Mouse (Mus musculus) ES-E14 (cell line): ENCODE data around the gene Rnf141.

Experiments used
- CHD2 ChIP-seq: IDR thresholded peaks from 2 replicates; pipeline ENCODE4 v1.6.1; 2014; ENCODE audit warnings: mild to moderate bottlenecking, low read depth, low read length, inconsistent platforms
- HCFC1 ChIP-seq: IDR thresholded peaks from 2 replicates; pipeline ENCODE4 v1.6.1; 2012; ENCODE audit warnings: low read length, inconsistent platforms, borderline replicate concordance; ENCODE audit not compliant: insufficient read depth
- MAFK ChIP-seq: IDR thresholded peaks from 2 replicates; pipeline ENCODE4 v1.6.1; 2014; ENCODE audit warnings: mild to moderate bottlenecking, low read depth, low read length, inconsistent platforms; ENCODE audit not compliant: insufficient read depth
- ZC3H11A ChIP-seq: IDR thresholded peaks from 2 replicates; pipeline ENCODE4 v1.6.1; 2012; ENCODE audit warnings: low read depth, mild to moderate bottlenecking, inconsistent platforms, low read length, borderline replicate concordance
- ZNF384 ChIP-seq: IDR thresholded peaks from 2 replicates; pipeline ENCODE4 v1.6.1; 2012; ENCODE audit warnings: low read depth, low read length, inconsistent platforms

DNA sequence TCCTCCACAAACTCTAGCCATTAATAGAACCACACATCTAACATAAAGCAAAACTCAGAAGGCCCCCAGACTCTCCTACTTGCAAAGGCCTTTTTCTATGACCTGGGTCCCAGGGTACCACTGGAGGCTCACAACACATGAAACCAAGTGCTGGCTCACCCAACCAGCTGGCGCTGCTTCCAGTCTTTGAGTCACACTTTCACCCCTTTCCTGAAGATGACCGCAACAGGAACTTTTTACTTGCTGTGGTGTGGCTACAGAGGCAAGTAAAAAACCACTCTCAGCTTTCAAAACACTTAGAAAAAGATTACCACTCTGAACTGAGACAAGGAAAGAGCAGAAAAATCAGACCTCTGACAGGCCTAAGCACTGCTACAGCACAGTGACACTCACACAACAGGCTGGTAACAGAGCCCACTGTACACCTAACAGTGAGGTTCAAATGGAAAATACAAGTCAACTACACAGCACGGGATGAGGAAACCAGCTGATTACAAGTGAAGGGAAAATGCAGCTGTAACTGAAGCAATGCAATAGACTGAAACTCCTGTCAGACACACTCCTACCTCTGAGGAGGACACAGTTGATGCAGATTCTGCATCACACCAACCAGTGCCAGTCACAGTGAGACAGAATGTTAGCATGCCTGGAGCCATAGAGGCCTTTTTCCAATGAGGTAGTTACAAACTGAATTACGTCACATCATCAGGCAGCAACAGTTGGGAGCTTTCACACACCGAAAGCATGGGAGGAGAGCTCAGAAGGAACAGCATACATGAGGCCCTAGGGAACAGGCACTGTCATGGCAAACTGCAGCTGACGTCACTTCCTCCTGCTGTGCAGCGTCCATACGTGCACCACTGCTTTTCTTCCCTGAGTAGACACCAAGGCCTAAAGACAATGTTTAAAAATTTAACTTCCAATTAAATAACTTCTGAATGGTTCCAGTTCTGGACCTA, 20.0 kb downstream of the Rnf141 start:
- TF ChIP-seq ZC3H11A (no peak), HCFC1 (no peak), ZNF384 (no peak), CHD2 (no peak), MAFK (no peak)
